Mouse (Mus musculus): ENCODE measurements at regions not wholly inside any gene's neighbourhood (a gene's known extent, or its start where the extent isn't known, plus 50 kb on each side); places are given as distances from the start of the nearest gene placed in this dataset.
A peak's percentile ranks its signal among the peaks of the same experiment; 100 is the strongest.

GRCm38 (mm10) chr1:154118374-154119004, 82.5 kb upstream of the Zfp648 start:
- DNase-seq (ENCODE audit: low spot score): peak; percentile 49

- DNase-seq (ENCODE audit: low spot score): no peak
These were observed 81.4 kb upstream of the Zfp648 start for GRCm38 (mm10) chr1:154119611-154120010.

GRCm38 (mm10) chr1:154120693-154121092, 80.3 kb upstream of the Zfp648 start:
- DNase-seq (ENCODE audit: low spot score): no peak

- no peak for DNase-seq (ENCODE audit: low spot score)
These were observed 76.0 kb upstream of the Zfp648 start for GRCm38 (mm10) chr1:154124981-154125380.

GRCm38 (mm10) chr1:154126487-154126886, 74.5 kb upstream of the Zfp648 start:
- DNase-seq (ENCODE audit: low spot score): no peak

GRCm38 (mm10) chr1:154139488-154139887, 61.5 kb upstream of the Zfp648 start:
- DNase-seq (ENCODE audit: low spot score): no peak

- DNase-seq (ENCODE audit: low spot score): no peak
These were observed 57.3 kb upstream of the Zfp648 start for GRCm38 (mm10) chr1:154143691-154144090.

GRCm38 (mm10) chr1:154147001-154147571, 53.9 kb upstream of the Zfp648 start:
- DNase-seq (ENCODE audit: low spot score): no peak

- DNase-seq (ENCODE audit: low spot score): no peak
These were observed 52.0 kb upstream of the Zfp648 start for GRCm38 (mm10) chr1:154148948-154149347.

- no peak for DNase-seq (ENCODE audit: low spot score)
These were observed 51.4 kb upstream of the Zfp648 start for GRCm38 (mm10) chr1:154149431-154150143.

- peak; percentile 25 for DNase-seq (ENCODE audit: low spot score)
These were observed 50.7 kb upstream of the Zfp648 start for GRCm38 (mm10) chr1:154150167-154150851.

Measured in urinary bladder, postnatal 10 days (tissue).